Mouse (Mus musculus) liver, embryonic 15.5 days (tissue): Measurements from ENCODE around the gene Asl. TPM values are rescaled to one million over a fixed set of nuclear protein-coding genes. Genes with fewer than 3 reads are reported as not detected.

Experiments used
- ATAC-seq: fragments of 200-750 bp; cut with Nextera tagmentation; 2 replicates; pipeline ENCODE4 v1.8.0; 2017; ENCODE audit warnings: moderate number of reproducible peaks, mild to moderate bottlenecking, moderate library complexity; ENCODE audit not compliant: insufficient read depth
- H3K27ac ChIP-seq: fragments of 300-500 bp; sonication (generic); replicated peaks from 2 replicates; pipeline ENCODE4 v1.5.1; 2015; ENCODE audit warnings: mild to moderate bottlenecking, inconsistent platforms
- H3K27me3 ChIP-seq: fragments of 300-500 bp; sonication (generic); 2 replicates; pipeline ENCODE4 v1.6.1; 2015; ENCODE audit warnings: mild to moderate bottlenecking, inconsistent platforms
- H3K36me3 ChIP-seq: fragments of 300-500 bp; sonication (generic); replicated peaks from 2 replicates; pipeline ENCODE4 v1.6.1; 2015; ENCODE audit warnings: moderate library complexity, mild to moderate bottlenecking, inconsistent platforms
- H3K4me1 ChIP-seq: fragments of 300-500 bp; sonication (generic); replicated peaks from 2 replicates; pipeline ENCODE4 v1.6.1; 2015; ENCODE audit warnings: inconsistent platforms
- H3K4me2 ChIP-seq: fragments of 300-500 bp; sonication (generic); 2 replicates; pipeline ENCODE4 v1.6.1; 2015; ENCODE audit warnings: moderate library complexity, mild to moderate bottlenecking, inconsistent platforms
- H3K4me3 ChIP-seq: fragments of 300-500 bp; sonication (generic); replicated peaks from 2 replicates; pipeline ENCODE4 v1.5.1; 2015; ENCODE audit warnings: mild to moderate bottlenecking, inconsistent platforms
- H3K9ac ChIP-seq: fragments of 300-500 bp; sonication (generic); 2 replicates; pipeline ENCODE4 v1.6.1; 2015; ENCODE audit warnings: moderate library complexity, mild to moderate bottlenecking, inconsistent platforms
- H3K9me3 ChIP-seq: fragments of 300-500 bp; sonication (generic); replicated peaks from 2 replicates; pipeline ENCODE4 v1.6.1; 2016; ENCODE audit warnings: inconsistent platforms
- WGBS: fragments of 180-500 bp; shearing (Covaris S2); methylation state at CpG from one replicate; pipeline ENCODE4 v1.1.7; 2015; ENCODE audit warnings: mixed read lengths; ENCODE audit not compliant: insufficient replicate concordance; 5-methylcytosine and 5-hydroxymethylcytosine counted together
- polyA plus RNA-seq: library from polyadenylated mRNA; unstranded; fragments of >200 nt; fragmentation: Nextera tagmentation; extraction: Ambion mirVana; gene quantifications from 2 replicates; pipeline ENCODE4 v1.2.1, GENCODE M21; 2015

The Asl gene
- 53.1 and 57.8 TPM in 2 replicates for polyA plus RNA-seq

DNA sequence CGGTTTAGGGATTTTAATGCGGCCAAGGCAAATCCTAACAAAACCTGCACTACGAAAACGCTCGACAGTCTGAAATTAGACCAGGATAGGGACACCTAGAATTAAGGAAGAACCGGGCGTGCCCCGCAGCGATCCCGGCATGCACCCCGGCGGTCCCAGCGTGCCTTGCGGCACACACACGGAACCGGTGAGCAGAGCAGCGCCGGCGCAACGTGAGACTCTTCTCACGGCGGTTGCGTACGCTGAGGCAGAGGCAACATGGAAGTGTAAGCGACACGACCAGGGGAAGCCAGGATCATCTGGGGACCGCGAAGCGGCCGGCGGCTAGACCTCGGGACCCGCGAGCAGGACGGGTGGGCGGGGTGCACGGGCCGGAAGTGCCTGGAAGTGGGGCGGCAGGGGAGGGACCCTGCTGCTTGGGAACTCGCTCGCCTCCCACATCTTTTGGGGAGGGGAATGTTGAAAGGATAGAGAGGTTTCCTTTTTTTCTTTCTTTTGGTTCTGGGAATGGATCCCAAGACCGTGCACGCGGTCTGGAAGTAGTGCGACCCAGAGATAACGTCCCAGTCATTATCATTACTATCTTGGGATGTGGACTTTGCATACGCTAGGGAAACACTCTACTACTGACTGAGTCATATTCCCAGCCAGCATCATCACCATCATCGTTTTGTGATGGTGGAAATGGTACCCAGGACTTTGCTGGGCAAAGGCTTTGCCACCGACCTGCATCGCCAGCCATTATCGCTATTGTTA is at the start of gene Asl, which contains the start of gene Crcp:
Asl (minus strand) TSS at position 106 of the 756 bp plus-strand sequence.
Crcp (plus strand) TSS at position 149 of the 756 bp plus-strand sequence.
- Histone ChIP-seq H3K36me3 (no peaks in the 10 kb centered on the region), H3K9me3 (no peaks in the 10 kb centered on the region), H3K27me3 (peaks cover 14% of the 10 kb centered on the region), H3K4me3 (peak within 1 kb of the TSS; percentile 94), H3K27ac (peak within 1 kb of the TSS; percentile 90), H3K4me1 (peaks cover 55% of the 10 kb centered on the region), H3K9ac (peak within 1 kb of the TSS; percentile 91), H3K4me2 (peak within 1 kb of the TSS; percentile 86)
- 1% methylated on average over 51 of the region's 51 CpGs for WGBS
- ATAC-seq = peak; percentile 80

DNA sequence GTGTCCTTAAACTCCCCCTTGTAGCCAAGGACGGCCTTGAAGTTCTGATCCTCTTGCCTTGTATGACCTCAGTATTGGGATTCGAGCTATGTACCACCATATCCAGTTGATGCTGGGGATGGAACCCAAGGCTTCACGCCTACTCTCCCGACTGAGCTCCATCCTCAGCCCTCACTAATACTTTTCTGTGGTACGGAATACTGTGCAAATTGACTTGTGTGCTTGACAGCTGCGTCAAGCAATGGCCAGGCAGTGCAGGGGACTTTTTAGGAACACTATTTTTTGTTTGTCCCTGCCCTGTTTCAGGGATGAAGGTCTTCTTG is 49.7 kb upstream of the Asl start:
- Histone ChIP-seq H3K36me3 (peaks cover 7% of the 10 kb centered on the region), H3K9me3 (no peaks in the 10 kb centered on the region), H3K4me3 (peak overlapping the region; percentile 81), H3K27me3 (peaks cover 25% of the 10 kb centered on the region), H3K4me1 (peaks cover 45% of the 10 kb centered on the region), H3K4me2 (peak overlapping the region; percentile 99), H3K9ac (peak overlapping the region; percentile 87; the same call in 1 of the 2 replicates), H3K27ac (peak overlapping the region; percentile 26)
- ATAC-seq = 0 out of 2 replicates have a peak, but pooled peaks have one; percentile 1
- 49% methylated on average over 6 of the region's 6 CpGs for WGBS

DNA sequence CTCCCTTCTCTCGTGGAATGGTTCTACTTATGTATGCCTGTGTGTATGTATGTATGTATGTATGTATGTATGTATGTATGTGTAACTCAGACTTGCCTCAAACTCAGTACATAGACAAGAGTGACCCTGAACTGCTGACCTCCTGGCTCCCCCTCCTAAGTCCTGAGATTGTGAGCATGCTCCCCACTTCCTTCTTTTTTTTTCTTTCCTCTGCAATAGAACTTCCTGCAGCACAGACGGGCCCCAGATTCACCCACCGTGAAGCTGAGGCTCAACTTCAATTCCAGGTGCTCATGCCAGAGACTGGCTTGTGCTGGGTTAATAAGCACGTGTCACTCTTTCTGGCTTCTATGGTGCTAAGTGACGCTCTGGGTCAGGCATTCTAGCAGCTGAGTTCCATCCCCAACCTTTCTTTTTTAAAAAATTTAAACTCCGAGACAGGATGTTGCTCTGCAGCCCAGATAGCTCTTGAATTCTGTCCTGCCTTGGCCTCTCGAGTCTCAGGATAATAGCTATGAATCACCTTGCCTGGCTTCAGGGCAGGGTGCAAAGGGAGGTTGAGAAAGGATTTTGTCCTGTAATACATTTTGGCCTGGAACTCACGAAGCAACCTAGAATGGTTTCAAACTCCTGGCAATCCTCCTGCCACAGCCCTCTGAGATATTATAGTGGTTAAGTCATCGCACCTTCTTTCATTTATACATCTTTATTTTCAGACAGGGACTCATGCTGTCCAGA is 49.2 kb upstream of the Asl start:
- Histone ChIP-seq H3K9me3 (no peaks in the 10 kb centered on the region), H3K4me2 (peak overlapping the region; percentile 99; the same call in 1 of the 2 replicates), H3K4me3 (no peak overlapping the region), H3K27me3 (peaks cover 25% of the 10 kb centered on the region), H3K27ac (no peak overlapping the region), H3K9ac (peak overlapping the region; percentile 87; the same call in 1 of the 2 replicates), H3K36me3 (peaks cover 7% of the 10 kb centered on the region), H3K4me1 (peaks cover 45% of the 10 kb centered on the region)
- 47% methylated on average over 9 of the region's 9 CpGs for WGBS
- no peak for ATAC-seq

GRCm38 (mm10) chr5:130076396-130076795 is 47.3 kb upstream of the Asl start:
- Histone ChIP-seq H3K36me3 (peaks cover 4% of the 10 kb centered on the region; the same call in 1 of the 2 replicates), H3K27ac (no peak overlapping the region), H3K4me1 (peaks cover 48% of the 10 kb centered on the region), H3K9ac (no peak overlapping the region), H3K9me3 (no peaks in the 10 kb centered on the region), H3K4me3 (no peak overlapping the region), H3K27me3 (peaks cover 25% of the 10 kb centered on the region), H3K4me2 (no peak overlapping the region)
- WGBS = 46% methylated on average over 6 of the region's 6 CpGs
- no peak for ATAC-seq

GRCm38 (mm10) chr5:130074491-130074890 is 45.4 kb upstream of the Asl start:
- H3K9me3 ChIP-seq = no peaks in the 10 kb centered on the region
- peak overlapping the region; percentile 45 for H3K4me2 ChIP-seq
- peaks cover 28% of the 10 kb centered on the region for H3K27me3 ChIP-seq
- H3K27ac ChIP-seq = peak overlapping the region; percentile 77
- H3K4me1 ChIP-seq = peaks cover 32% of the 10 kb centered on the region
- H3K9ac ChIP-seq = no peak overlapping the region
- 67% methylated on average over 6 of the region's 6 CpGs for WGBS
- H3K4me3 ChIP-seq = peak overlapping the region; percentile 7; the same call in 1 of the 2 replicates
- no peaks in the 10 kb centered on the region for H3K36me3 ChIP-seq
- ATAC-seq = peak; percentile 38; the same call in 1 of the 2 replicates

DNA sequence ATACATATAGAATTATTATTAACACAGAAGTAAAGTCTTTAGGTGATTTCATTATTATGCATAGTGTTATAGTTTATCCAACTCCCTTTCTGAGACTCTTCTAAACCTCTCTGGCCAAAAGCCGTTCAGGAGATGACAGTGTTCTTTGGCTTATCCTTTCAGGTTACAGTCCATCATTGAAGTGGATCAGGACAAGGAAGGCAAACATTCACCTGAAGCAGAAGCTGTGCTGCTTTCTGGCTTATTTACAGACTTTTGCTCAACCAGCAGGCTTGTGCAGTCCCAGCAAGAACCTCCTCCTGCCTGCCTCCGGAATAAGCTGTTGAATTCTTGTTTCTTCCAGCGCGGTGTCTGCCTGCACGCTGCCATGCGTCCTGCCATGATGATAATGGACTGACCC is 44.0 kb upstream of the Asl start, which contains the start of gene Tpst1:
Tpst1 (plus strand) TSS at position 301 of the 400 bp plus-strand sequence.
- no peak for ATAC-seq
- Histone ChIP-seq H3K4me2 (no peak within 1 kb of the TSS), H3K4me3 (no peak within 1 kb of the TSS), H3K9ac (no peak within 1 kb of the TSS), H3K27ac (peak within 1 kb of the TSS; percentile 39; the same call in 1 of the 2 replicates), H3K9me3 (no peaks in the 10 kb centered on the region), H3K36me3 (no peaks in the 10 kb centered on the region), H3K4me1 (peaks cover 26% of the 10 kb centered on the region), H3K27me3 (peaks cover 17% of the 10 kb centered on the region)
- WGBS = 79% methylated on average over 6 of the region's 6 CpGs

DNA sequence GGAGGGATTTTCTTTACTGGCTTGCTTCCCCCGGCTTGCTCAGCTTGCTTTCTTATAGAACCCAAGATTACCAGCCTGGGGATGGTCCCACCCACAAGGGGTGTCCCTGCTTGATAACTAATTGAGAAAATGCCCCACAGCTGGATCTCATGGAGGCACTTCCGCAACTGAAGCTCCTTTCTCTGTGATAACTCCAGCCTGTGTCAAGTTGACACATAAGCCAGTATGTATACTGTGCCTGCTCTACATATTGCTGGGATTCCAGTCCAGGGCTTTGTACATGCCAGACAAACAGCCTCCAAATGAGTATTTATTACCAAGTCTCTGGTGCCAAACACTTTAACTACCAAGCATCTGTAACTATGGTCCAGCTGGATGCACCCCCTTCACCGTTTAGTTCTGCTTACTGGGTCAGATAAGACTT is 38.8 kb upstream of the Asl start:
- WGBS = 24% methylated on average over 3 of the region's 3 CpGs
- H3K4me1 ChIP-seq = peaks cover 23% of the 10 kb centered on the region
- H3K4me3 ChIP-seq = no peak overlapping the region
- H3K36me3 ChIP-seq = no peaks in the 10 kb centered on the region
- H3K9ac ChIP-seq = no peak overlapping the region
- peak; percentile 65 for ATAC-seq
- no peaks in the 10 kb centered on the region for H3K9me3 ChIP-seq
- H3K27ac ChIP-seq = peak overlapping the region; percentile 15; the same call in 1 of the 2 replicates
- 0 out of 2 replicates have a peak, but pooled peaks cover 3% of the 10 kb centered on the region for H3K27me3 ChIP-seq
- 0 out of 2 replicates have a peak overlapping the region, but pooled peaks have one; percentile 26 for H3K4me2 ChIP-seq

- H3K4me1 ChIP-seq = peaks cover 19% of the 10 kb centered on the region
- H3K27me3 ChIP-seq = 0 out of 2 replicates have a peak, but pooled peaks cover under 1% of the 10 kb centered on the region
- H3K4me2 ChIP-seq = no peak overlapping the region
- H3K36me3 ChIP-seq = peaks cover 2% of the 10 kb centered on the region
- H3K9ac ChIP-seq = no peak overlapping the region
- no peak overlapping the region for H3K27ac ChIP-seq
- H3K9me3 ChIP-seq = no peaks in the 10 kb centered on the region
- H3K4me3 ChIP-seq = no peak overlapping the region
- ATAC-seq = no peak
- WGBS = 90% methylated on average over 1 of the region's 1 CpGs
These were observed 36.5 kb upstream of the Asl start for GRCm38 (mm10) chr5:130065579-130065978.

DNA sequence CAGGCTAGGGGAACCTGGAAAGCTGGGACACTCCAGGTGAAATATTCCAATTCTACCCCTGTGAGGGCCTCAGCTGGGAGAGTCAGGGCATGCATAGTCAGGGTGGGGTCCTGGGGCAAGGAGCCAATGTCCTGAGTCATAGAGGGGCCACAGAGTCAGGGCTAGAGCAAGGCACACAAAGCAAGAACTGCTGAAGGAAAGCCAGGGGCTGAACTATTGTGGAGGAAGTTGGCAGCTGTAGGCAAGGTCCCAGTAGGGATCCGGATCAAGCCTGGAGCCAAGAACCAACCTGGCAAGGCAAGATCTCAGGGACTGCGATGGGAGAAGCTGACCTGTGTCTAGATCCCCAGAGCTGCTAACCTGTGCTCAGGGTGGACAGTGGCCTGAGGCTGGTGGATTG is 34.7 kb upstream of the Asl start:
- Histone ChIP-seq H3K4me2 (no peak overlapping the region), H3K9ac (no peak overlapping the region), H3K9me3 (no peaks in the 10 kb centered on the region), H3K27ac (no peak overlapping the region), H3K36me3 (peaks cover 16% of the 10 kb centered on the region), H3K27me3 (no peaks in the 10 kb centered on the region), H3K4me1 (peaks cover 29% of the 10 kb centered on the region), H3K4me3 (no peak overlapping the region)
- ATAC-seq = no peak
- WGBS = 87% methylated on average over 2 of the region's 2 CpGs

DNA sequence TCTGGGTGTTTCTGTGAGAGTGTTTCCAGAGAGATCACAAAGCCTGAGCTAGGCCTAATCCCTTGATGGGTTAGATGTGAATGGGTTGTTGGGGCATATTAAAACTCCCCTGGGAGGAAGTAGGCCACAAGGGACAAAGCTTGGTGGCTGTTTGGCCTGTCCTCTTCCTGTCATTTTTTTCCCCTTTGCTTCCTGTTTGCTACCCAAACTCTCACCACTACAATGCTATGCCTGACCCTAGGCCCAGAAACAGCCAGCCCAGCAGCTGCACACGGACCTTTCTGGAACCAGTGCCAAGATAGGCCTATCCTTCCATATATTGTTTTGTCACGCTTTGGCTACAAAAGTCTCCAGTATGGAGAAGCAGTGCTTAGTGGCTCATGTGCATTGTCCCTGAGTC is 33.0 kb upstream of the Asl start:
- H3K36me3 ChIP-seq = peaks cover 23% of the 10 kb centered on the region
- no peak overlapping the region for H3K4me3 ChIP-seq
- WGBS = 51% methylated on average over 2 of the region's 2 CpGs
- no peak overlapping the region for H3K27ac ChIP-seq
- no peak overlapping the region for H3K9ac ChIP-seq
- no peak overlapping the region for H3K4me2 ChIP-seq
- H3K9me3 ChIP-seq = no peaks in the 10 kb centered on the region
- no peaks in the 10 kb centered on the region for H3K27me3 ChIP-seq
- no peak for ATAC-seq
- peaks cover 13% of the 10 kb centered on the region for H3K4me1 ChIP-seq

DNA sequence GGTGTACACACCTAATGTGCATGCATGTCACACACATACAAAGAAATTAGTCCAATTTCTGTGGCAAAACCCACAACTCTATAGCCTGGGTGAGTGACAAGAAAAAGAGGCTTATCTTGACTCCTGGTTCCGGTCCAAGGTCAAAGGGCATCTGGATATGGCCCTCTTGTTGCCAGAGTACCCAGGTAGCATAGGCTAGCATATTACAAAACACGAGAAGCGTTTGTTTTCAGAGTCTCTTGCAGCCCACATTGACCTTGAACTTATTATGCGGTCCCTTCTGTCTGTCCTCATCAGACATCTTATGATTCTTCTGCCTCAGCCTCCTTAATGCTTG is 31.2 kb upstream of the Asl start:
- WGBS = 83% methylated on average over 4 of the region's 4 CpGs
- H3K36me3 ChIP-seq = peaks cover 26% of the 10 kb centered on the region
- ATAC-seq = no peak
- H3K4me3 ChIP-seq = no peak overlapping the region
- H3K4me2 ChIP-seq = no peak overlapping the region
- H3K9ac ChIP-seq = no peak overlapping the region
- H3K27me3 ChIP-seq = no peaks in the 10 kb centered on the region
- no peaks in the 10 kb centered on the region for H3K9me3 ChIP-seq
- H3K27ac ChIP-seq = no peak overlapping the region
- H3K4me1 ChIP-seq = peaks cover 21% of the 10 kb centered on the region; the same call in 1 of the 2 replicates
